Mouse (Mus musculus): ENCODE measurements at regions not wholly inside any gene's neighbourhood (a gene's known extent, or its start where the extent isn't known, plus 50 kb on each side); places are given as distances from the start of the nearest gene placed in this dataset.

DNA sequence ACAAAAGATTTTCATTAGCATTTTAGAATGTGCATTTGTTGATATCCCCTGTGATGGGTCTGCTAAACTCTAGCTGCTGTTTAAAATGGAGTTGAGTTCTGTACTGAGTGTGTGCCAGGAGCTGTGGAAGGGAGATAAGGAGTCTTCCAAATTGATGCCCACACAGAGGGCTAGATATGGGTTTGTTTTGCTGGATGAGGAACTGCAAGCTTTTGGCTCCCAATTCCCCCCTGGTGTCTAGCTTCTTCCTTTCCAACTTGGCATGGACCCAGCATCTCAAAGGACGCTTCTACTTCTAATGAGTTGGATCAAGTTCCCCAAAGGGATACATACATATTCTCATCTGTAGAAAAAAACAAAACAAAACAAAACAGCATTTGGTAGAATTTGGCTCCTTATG, 577.0 kb upstream of the Large1 start:
- peak; percentile 14 to 44 for DNase-seq (ENCODE audit: extremely low spot score in 1 of 2, low spot score in 1 of 2)

DNA sequence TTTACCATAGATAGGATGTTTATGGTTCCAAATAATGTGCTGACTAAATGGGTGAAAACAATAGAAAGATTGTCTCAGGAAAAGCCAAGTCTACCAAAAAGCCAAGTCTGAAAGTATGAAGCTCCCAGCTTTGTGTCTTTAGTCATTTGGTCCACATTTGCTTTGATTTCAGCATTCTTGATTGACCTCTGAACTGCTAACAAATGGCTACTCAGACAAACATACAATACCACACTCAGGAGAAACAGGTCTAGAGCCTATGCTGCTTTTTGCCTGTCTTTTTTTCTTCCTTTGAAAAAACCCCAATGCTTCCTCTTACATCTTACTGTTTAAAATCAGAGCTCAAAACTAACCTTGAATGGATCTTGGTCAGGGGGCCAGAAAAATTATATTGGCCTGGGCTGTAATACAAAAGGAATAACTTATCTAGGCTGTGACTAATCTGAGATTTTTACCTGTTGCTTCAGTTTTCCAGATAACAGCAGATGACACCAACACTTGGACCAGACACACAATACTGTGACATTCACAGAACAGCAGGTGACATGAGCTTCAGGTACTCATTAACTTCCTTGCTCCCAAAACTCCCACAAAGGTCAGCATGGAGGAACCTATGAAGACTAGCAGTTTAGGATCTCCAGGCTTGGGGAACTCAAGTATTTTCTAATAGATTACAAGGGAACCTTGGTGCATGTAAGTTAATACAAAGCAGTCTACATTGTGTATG, 572.3 kb upstream of the Large1 start:
- no peak for DNase-seq (ENCODE audit: extremely low spot score in 1 of 2, low spot score in 1 of 2)

DNA sequence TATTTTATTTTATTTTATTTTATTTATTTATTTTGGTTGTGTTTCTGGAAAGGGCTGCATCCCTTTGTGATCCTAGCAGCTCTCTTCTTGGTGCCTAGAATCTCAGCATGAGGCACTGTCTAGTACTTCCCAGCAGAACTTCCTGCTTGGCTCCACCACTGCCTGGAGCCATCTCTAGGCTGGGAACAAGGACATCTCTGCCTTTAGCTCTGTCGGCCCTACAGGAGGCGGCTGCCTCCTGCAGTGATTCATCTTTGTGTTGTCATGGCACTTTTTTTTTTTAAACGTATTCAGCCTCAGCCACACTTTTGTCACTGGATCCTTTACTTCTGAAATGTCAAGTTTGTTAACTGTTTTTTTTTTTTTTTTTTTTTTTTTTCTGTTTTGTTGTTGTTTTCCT, 569.8 kb upstream of the Large1 start:
- peak; percentile 9 to 44 for DNase-seq (ENCODE audit: extremely low spot score in 1 of 2, low spot score in 1 of 2)

DNA sequence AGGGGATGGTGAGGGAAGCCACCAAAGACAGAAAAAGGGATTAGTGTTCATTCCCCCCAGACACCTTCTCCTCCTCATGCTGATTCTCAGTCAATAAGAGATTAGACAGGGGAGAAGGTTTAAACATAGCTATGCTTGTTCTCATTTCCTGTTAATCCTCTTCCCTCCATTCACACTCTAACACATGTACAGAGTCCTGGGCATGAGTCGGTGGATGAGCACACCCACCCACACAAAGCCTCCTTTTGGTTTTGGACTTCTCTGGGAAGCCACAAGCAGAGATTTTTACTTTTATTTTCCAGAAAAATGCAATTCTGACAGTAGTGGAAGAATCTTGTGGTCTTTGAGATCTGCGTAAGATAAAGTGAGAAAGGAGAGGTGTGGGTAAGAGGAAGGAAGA, 567.8 kb upstream of the Large1 start:
- peak; percentile 18 to 66 for DNase-seq (ENCODE audit: extremely low spot score in 1 of 2, low spot score in 1 of 2)

DNA sequence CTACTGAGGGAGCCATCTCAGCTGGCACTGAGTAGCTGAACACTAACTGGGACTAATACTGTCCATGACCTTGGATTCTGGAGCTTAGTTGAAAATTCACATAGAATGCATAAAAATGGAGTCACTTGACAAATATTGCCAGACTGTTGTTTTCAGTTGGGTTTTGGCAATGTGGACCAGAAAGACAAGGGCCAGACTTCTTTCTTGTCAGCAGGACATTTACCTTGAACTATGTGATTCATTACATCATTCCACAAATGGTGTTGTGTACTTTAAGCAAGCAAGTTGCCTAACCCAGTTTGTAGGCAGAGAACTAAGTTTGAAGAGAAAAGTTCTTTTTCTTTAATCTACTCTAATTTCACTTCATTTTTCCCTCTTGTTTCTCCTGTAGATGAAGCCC, 567.2 kb upstream of the Large1 start:
- no peak for DNase-seq (ENCODE audit: extremely low spot score in 1 of 2, low spot score in 1 of 2)

DNA sequence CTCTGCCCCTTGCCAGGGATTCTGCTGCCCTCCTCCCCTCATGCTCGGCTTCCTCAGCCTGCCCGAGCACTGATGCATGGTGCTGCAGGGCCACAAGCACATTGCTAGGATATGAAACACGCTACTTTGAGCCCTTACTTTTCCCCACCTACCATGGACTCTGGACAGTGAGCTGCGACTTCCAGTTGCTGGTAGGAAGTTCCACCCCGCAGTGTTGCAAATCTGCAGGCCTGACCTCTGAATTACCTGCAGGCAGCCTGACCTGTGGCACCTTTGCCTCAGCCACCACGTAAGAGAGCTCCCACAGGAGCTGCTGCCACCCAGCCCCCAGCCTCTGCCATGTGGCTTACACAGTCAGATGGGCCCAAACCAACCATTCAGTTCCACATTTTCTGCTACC, 551.7 kb upstream of the Large1 start:
- no peak for DNase-seq (ENCODE audit: extremely low spot score in 1 of 2, low spot score in 1 of 2)

DNA sequence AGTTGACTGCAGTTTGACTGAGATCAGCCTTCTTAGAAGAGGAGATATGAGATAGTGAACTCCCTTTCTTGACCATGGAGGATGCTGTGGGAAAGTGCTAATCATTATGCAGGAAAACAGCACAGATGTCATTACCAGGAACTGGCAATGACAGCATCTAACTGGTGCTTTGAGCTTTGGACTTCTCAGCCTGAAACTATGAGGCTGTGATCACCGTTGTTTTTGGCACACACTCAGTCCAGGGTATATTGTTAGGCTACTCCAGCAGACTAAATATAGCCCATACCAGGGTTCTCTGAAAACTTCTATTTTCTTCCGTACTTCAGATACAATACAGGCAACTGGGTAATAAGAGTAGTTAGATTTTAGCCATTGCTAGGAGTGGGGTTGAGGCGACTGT, 550.5 kb upstream of the Large1 start:
- no peak for DNase-seq (ENCODE audit: extremely low spot score in 1 of 2, low spot score in 1 of 2)

DNA sequence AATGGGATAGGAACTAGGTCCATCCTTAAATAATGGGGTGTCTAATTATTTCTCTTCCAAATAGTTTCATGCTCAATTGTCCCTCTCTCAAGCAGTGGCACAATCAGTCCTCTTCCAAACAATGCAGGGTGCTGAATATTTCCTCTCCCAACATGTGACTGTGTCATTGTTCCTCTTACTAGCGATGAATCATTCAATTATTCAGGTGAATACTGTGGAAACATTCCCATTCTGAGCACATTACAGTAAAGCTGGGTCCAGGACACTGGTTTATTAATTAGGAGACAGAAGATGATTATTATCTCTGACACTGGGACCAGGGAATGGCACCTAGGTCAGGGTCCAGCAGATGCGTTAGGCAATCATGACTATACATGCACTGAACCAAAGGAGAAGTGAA, 532.6 kb upstream of the Large1 start:
- DNase-seq (ENCODE audit: extremely low spot score in 1 of 2, low spot score in 1 of 2) = no peak

DNA sequence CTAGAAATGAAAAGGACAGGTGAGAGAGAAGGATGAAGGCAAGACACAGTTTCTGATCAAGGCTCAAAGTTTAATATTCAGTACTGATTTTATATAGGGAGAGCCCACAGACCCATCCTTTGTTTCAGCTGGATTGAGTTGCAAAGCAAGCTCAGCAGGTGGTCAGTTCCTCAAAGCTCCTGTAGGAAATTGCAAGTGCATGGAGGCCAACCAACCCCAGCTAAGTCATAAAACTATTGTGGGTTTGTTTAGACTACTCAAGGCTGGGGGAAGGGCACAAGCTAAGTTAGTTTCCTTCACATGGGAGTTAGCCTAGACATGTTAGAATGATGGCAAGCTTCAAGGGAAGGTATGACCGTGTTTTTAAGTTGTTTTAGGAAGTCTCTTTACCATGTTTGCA, 528.3 kb upstream of the Large1 start:
- DNase-seq (ENCODE audit: extremely low spot score in 1 of 2, low spot score in 1 of 2) = no peak

Data from frontal cortex, adult 2 months (tissue).